Comparison of ENCODE assay signal across 20 mouse cellular contexts in genomic region chr2:161150004-161150842, GRCm38 (mm10). TPM values are rescaled to one million over a fixed set of nuclear protein-coding genes. Genes with fewer than 3 reads are reported as not detected.
DNase-seq lines count a peak whose midpoint lies in the region; ATAC-seq lines count a peak whose summit lies in the region.
"Had no signal": no experiment of that assay in that cellular context is flagged by ENCODE, and none has a peak within 500 bp of the region (broad histone marks: within the 10 kb centered on the region; RNA-seq: fewer than 3 reads in every experiment).

No protein-coding gene starts in this region.

- H3K4me1 ChIP-seq in forebrain, embryonic 11.5 days (replicated peaks; ENCODE audit: control insufficient read depth, insufficient read depth, low read length): peaks cover 10% of the 10 kb centered on the region; the same call in 1 of the 2 replicates
- peaks cover 23% of the 10 kb centered on the region for H3K4me1 ChIP-seq in forebrain, embryonic 10.5 days
- peaks cover 8% of the 10 kb centered on the region for H3K4me1 ChIP-seq in neural tube, embryonic 12.5 days
- peaks cover 9% of the 10 kb centered on the region for H3K4me1 ChIP-seq in hindbrain, embryonic 16.5 days (ENCODE audit: control insufficient read depth, insufficient read depth, low read depth, low read length)
- peaks cover 11% of the 10 kb centered on the region for H3K4me1 ChIP-seq in neural tube, embryonic 14.5 days (ENCODE audit: control insufficient read depth, insufficient read depth, low read length)
- no peaks in the 10 kb centered on the region for H3K4me1 ChIP-seq in liver, embryonic 11.5 days (replicated peaks; ENCODE audit: control insufficient read depth, insufficient read depth, low read length)
- H3K4me1 ChIP-seq: heart, embryonic 15.5 days; megakaryocyte, embryonic 14.5 days had no signal

- H3K9ac ChIP-seq in forebrain, embryonic 11.5 days (ENCODE audit: low read length): no peak overlapping the region
- H3K9ac ChIP-seq in neural tube, embryonic 12.5 days: no peak overlapping the region
- H3K9ac ChIP-seq in hindbrain, embryonic 16.5 days (ENCODE audit: low read depth, low read length): no peak overlapping the region
- no peak overlapping the region for H3K9ac ChIP-seq in neural tube, embryonic 14.5 days (replicated peaks; ENCODE audit: low read depth, low read length)
- no peak overlapping the region for H3K9ac ChIP-seq in liver, embryonic 11.5 days (ENCODE audit: low read depth, low read length)
- H3K9ac ChIP-seq: heart, embryonic 15.5 days had no signal

- peak; percentile 84 for ATAC-seq in forebrain, embryonic 11.5 days (replicated peaks; ENCODE audit: low FRiP score)
- 0 out of 2 replicates have a peak, but pooled peaks have one; percentile 33 for ATAC-seq in neural tube, embryonic 12.5 days (ENCODE audit: low FRiP score, low read depth)
- ATAC-seq in hindbrain, embryonic 16.5 days: peak; percentile 48; the same call in 1 of the 2 replicates
- no peak for ATAC-seq in neural tube, embryonic 14.5 days (ENCODE audit: low read depth)
- ATAC-seq in liver, embryonic 11.5 days (replicated peaks; ENCODE audit: low FRiP score): no peak
- ATAC-seq in erythroid progenitor cell, adult 5-6 weeks (replicated peaks; ENCODE audit: low FRiP score, poor library complexity, severe bottlenecking): no peak
- ATAC-seq: CD4-positive, CD25-positive, alpha-beta regulatory T cell, adult 4 months; Patski had no signal

- 47% methylated on average over 7 of the region's 7 CpGs for WGBS in forebrain, embryonic 11.5 days
- WGBS in forebrain, embryonic 10.5 days: 62% methylated on average over 7 of the region's 7 CpGs
- 53% methylated on average over 7 of the region's 7 CpGs for WGBS in neural tube, embryonic 12.5 days
- WGBS in hindbrain, embryonic 16.5 days: 44% methylated on average over 7 of the region's 7 CpGs
- 38% methylated on average over 7 of the region's 7 CpGs for WGBS in neural tube, embryonic 14.5 days
- 69% methylated on average over 7 of the region's 7 CpGs for WGBS in liver, embryonic 11.5 days

- peaks cover 2% of the 10 kb centered on the region; the same call in 1 of the 2 replicates for H3K27me3 ChIP-seq in forebrain, embryonic 11.5 days (ENCODE audit: control insufficient read depth, insufficient read depth, low read length)
- peaks cover 9% of the 10 kb centered on the region; the same call in 1 of the 2 replicates for H3K27me3 ChIP-seq in forebrain, embryonic 10.5 days (ENCODE audit: poor library complexity, severe bottlenecking)
- no peaks in the 10 kb centered on the region for H3K27me3 ChIP-seq in neural tube, embryonic 12.5 days (replicated peaks)
- H3K27me3 ChIP-seq in hindbrain, embryonic 16.5 days (replicated peaks; ENCODE audit: control insufficient read depth, insufficient read depth, low read length): no peaks in the 10 kb centered on the region
- no peaks in the 10 kb centered on the region for H3K27me3 ChIP-seq in neural tube, embryonic 14.5 days (ENCODE audit: control insufficient read depth, insufficient read depth, low read length)
- H3K27me3 ChIP-seq in liver, embryonic 11.5 days (replicated peaks; ENCODE audit: control insufficient read depth, insufficient read depth, low read length): no peaks in the 10 kb centered on the region
- H3K27me3 ChIP-seq: heart, embryonic 15.5 days; megakaryocyte, embryonic 14.5 days had no signal

- H3K36me3 ChIP-seq in forebrain, embryonic 11.5 days (ENCODE audit: control insufficient read depth, insufficient read depth, low read length): no peaks in the 10 kb centered on the region
- no peaks in the 10 kb centered on the region for H3K36me3 ChIP-seq in forebrain, embryonic 10.5 days (replicated peaks)
- H3K36me3 ChIP-seq in neural tube, embryonic 12.5 days: no peaks in the 10 kb centered on the region
- H3K36me3 ChIP-seq in hindbrain, embryonic 16.5 days (ENCODE audit: control insufficient read depth, insufficient read depth, low read length): no peaks in the 10 kb centered on the region
- no peaks in the 10 kb centered on the region for H3K36me3 ChIP-seq in neural tube, embryonic 14.5 days (ENCODE audit: control insufficient read depth, insufficient read depth, low read length)
- no peaks in the 10 kb centered on the region for H3K36me3 ChIP-seq in liver, embryonic 11.5 days (ENCODE audit: control insufficient read depth, insufficient read depth, low read length)
- H3K36me3 ChIP-seq: heart, embryonic 15.5 days had no signal

- no peak overlapping the region for H3K4me3 ChIP-seq in forebrain, embryonic 11.5 days (ENCODE audit: low read depth, low read length)
- no peak overlapping the region for H3K4me3 ChIP-seq in forebrain, embryonic 10.5 days
- no peak overlapping the region for H3K4me3 ChIP-seq in neural tube, embryonic 12.5 days
- no peak overlapping the region for H3K4me3 ChIP-seq in hindbrain, embryonic 16.5 days (ENCODE audit: low read length)
- H3K4me3 ChIP-seq in neural tube, embryonic 14.5 days (ENCODE audit: low read depth, low read length): no peak overlapping the region
- H3K4me3 ChIP-seq in liver, embryonic 11.5 days (ENCODE audit: low read depth, low read length): no peak overlapping the region
- H3K4me3 ChIP-seq: heart, embryonic 15.5 days; megakaryocyte, embryonic 14.5 days; myocyte had no signal

- H3K4me2 ChIP-seq in forebrain, embryonic 11.5 days (ENCODE audit: low read depth, low read length, severe bottlenecking): no peak overlapping the region
- H3K4me2 ChIP-seq in neural tube, embryonic 12.5 days (replicated peaks): no peak overlapping the region
- no peak overlapping the region for H3K4me2 ChIP-seq in hindbrain, embryonic 16.5 days (ENCODE audit: low read length)
- H3K4me2 ChIP-seq in neural tube, embryonic 14.5 days (ENCODE audit: low read depth, low read length): no peak overlapping the region
- no peak overlapping the region for H3K4me2 ChIP-seq in liver, embryonic 11.5 days
- H3K4me2 ChIP-seq: heart, embryonic 15.5 days had no signal

- DNase-seq in forebrain, embryonic 11.5 days (ENCODE audit: low spot score): peak; percentile 52
- no peak for DNase-seq in forebrain, embryonic 10.5 days (ENCODE audit: extremely low spot score, low spot score)
- no peak for DNase-seq in neural tube, embryonic 10.5 days (ENCODE audit: extremely low spot score, low spot score)
- DNase-seq in liver, embryonic 11.5 days (ENCODE audit: low spot score): no peak
- DNase-seq: adrenal gland, postnatal 14 days; cerebellum, adult 11-12 months; gastrocnemius, postnatal 25 days; kidney, adult 8-10 months; kidney, postnatal 14 days; left cerebral cortex, postnatal 4 days; lung, adult 2 months had no signal

- no peaks in the 10 kb centered on the region for H3K9me3 ChIP-seq in forebrain, embryonic 11.5 days (ENCODE audit: control insufficient read depth, low read length)
- no peaks in the 10 kb centered on the region for H3K9me3 ChIP-seq in forebrain, embryonic 10.5 days
- H3K9me3 ChIP-seq in neural tube, embryonic 12.5 days: no peaks in the 10 kb centered on the region
- H3K9me3 ChIP-seq in hindbrain, embryonic 16.5 days (ENCODE audit: control insufficient read depth, low read length): no peaks in the 10 kb centered on the region
- no peaks in the 10 kb centered on the region for H3K9me3 ChIP-seq in neural tube, embryonic 14.5 days (ENCODE audit: control insufficient read depth, low read length)
- H3K9me3 ChIP-seq in liver, embryonic 11.5 days (ENCODE audit: control insufficient read depth, low read length): no peaks in the 10 kb centered on the region
- H3K9me3 ChIP-seq: heart, embryonic 15.5 days had no signal

- H3K27ac ChIP-seq in forebrain, embryonic 11.5 days (ENCODE audit: low read depth, low read length): peak overlapping the region; percentile 25; the same call in 1 of the 2 replicates
- H3K27ac ChIP-seq in forebrain, embryonic 10.5 days: no peak overlapping the region
- H3K27ac ChIP-seq in neural tube, embryonic 12.5 days: no peak overlapping the region
- peak overlapping the region; percentile 52; the same call in 1 of the 2 replicates for H3K27ac ChIP-seq in hindbrain, embryonic 16.5 days (ENCODE audit: low read depth, low read length)
- peak overlapping the region; percentile 57 for H3K27ac ChIP-seq in neural tube, embryonic 14.5 days (ENCODE audit: low read depth, low read length)
- H3K27ac ChIP-seq in liver, embryonic 11.5 days (ENCODE audit: low read depth, low read length): no peak overlapping the region
- H3K27ac ChIP-seq: heart, embryonic 15.5 days had no signal

RNA-seq across cellular contexts. Expression of gene Chd6, which starts 41.3 kb away (rescaled TPM):
- polyA plus RNA-seq in forebrain, embryonic 11.5 days (2014; fragmentation: Nextera tagmentation; extraction: Ambion mirVana): 39.8 and 45.2 TPM in 2 replicates
- polyA plus RNA-seq in forebrain, embryonic 10.5 days (2016; fragmentation: Nextera tagmentation; extraction: Ambion mirVana): 27.2 and 31.0 TPM in 2 replicates
- polyA plus RNA-seq in neural tube, embryonic 12.5 days (2016; fragmentation: Nextera tagmentation; extraction: Ambion mirVana): 37.7 and 42.1 TPM in 2 replicates
- polyA plus RNA-seq in hindbrain, embryonic 16.5 days (2015; fragmentation: Nextera tagmentation; extraction: Ambion mirVana): 27.2 and 29.8 TPM in 2 replicates
- 35.7 and 45.6 TPM in 2 replicates for polyA plus RNA-seq in neural tube, embryonic 14.5 days (2014; fragmentation: Nextera tagmentation; extraction: Ambion mirVana)
- 15.8 and 19.0 TPM in 2 replicates for polyA plus RNA-seq in liver, embryonic 11.5 days (2014; fragmentation: Nextera tagmentation; extraction: Ambion mirVana)
- total RNA-seq in erythroid progenitor cell, adult 5-6 weeks (2015; ENCODE audit: low replicate concordance): 33.5 and 45.8 TPM in 2 replicates
- 30.5 and 33.4 TPM in 2 replicates for total RNA-seq in erythroid progenitor cell, adult 5-6 weeks (2017; ENCODE audit: low replicate concordance)

Comparison
In these comparisons a context has a peak if more than half of its experiments do, and no peak if none do; other contexts are left out.
1. ATAC-seq: peak in forebrain, embryonic 11.5 days (single experiment), neural tube, embryonic 12.5 days (single experiment) and hindbrain, embryonic 16.5 days (single experiment); none in neural tube, embryonic 14.5 days (single experiment), liver, embryonic 11.5 days (single experiment) and erythroid progenitor cell, adult 5-6 weeks (single experiment).
2. H3K27ac ChIP-seq: peak in forebrain, embryonic 11.5 days (single experiment), hindbrain, embryonic 16.5 days (single experiment) and neural tube, embryonic 14.5 days (single experiment); none in forebrain, embryonic 10.5 days (single experiment), neural tube, embryonic 12.5 days (single experiment) and liver, embryonic 11.5 days (single experiment).